Mouse (Mus musculus): ENCODE data around the gene Rcor3. TPM values are rescaled to one million over a fixed set of nuclear protein-coding genes. Genes with fewer than 3 reads are reported as not detected.

Gene Rcor3
- polyA plus RNA-seq, 1 experiment = 29.9 TPM

DNA sequence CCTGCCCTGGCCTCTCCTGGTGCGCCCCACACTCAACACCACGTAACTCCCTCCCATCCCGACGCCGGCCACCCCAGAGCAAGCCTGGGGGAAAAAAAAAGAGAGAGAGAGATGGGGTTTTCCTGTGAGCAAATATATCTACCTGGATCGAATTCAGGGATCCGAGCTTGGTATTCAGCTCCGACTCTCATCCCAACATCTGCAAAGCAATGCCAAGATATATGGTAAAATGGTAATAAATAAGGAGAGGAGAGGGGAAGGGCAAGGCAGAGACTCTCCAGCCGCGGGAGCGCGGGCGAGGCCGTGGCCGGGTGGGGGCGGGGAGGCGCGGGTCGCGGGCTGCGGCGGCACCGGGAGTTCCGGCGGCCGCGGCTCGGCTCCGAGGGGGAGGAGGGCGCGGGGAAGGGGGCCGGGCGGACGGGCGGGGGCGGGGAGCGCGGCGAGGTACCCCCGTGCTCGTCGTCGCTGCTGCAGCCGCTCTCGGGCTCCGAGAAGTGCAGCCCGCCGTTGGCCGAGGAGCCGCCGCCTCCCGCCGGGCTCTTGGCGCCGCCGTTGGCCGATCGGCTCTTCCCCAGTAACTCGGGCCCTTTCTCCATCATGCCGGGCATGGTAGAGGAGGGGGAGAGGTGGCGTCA lies 454 bp downstream of the Rcor3 start:
- DNase-seq = no peak
- TF ChIP-seq POLR2A (IDR thresholded peaks at IDR 0.05; ENCODE audit: control insufficient read depth, extremely low read depth, insufficient read depth, low read length, poor library complexity) = no peak
- TF ChIP-seq CTCF (IDR thresholded peaks at IDR 0.05; ENCODE audit: borderline replicate concordance, control insufficient read depth, extremely low read depth, insufficient read depth, low read length, poor library complexity) = no peak

DNA sequence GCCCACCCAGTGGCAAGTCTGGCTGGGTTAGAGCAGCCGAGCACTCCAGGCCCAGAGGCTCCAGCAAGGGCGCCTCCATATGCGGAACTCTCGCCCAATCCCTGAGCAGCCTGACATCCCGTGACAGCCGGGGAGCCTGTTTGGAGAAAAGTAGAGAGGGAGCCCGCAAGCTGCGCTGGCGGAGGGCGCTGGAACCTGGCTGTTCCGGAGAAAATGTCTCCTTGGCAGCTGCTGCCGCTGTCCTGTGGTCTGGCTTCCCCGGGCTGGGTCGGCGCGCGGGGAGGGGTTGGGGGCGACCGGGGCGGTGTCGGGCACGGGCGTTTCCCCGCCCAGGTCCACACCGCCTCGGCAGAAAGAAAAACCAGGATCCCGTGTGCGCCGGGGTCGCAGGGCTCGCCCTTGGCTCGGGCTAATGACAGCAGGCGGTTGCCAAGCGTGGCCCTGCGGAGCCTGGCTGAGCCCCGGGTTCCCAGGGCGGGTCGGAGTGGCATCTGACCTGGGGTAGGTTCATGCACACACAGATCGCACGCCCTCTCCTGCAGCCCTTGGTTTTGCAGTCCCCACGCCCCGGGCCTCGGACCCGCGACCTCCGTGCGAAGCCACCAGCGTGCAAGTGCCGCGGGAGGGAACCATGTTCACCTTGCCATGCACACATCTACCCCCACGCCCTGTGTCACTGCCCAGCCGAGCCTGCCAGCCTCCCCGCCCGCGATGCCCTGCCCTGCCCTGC lies 1.1 kb downstream of the Rcor3 start:
- H3K36me3 ChIP-seq (ENCODE audit: control insufficient read depth, insufficient read depth, low read length) = no peaks in the 10 kb centered on the region
- H3K4me3 ChIP-seq (ENCODE audit: control insufficient read depth, insufficient read depth, low read length) = peak overlapping the region; percentile 71
- no peaks in the 10 kb centered on the region for H3K27me3 ChIP-seq (ENCODE audit: control insufficient read depth, insufficient read depth, low read length)
- peaks cover 6% of the 10 kb centered on the region for H3K4me1 ChIP-seq (replicated peaks; ENCODE audit: control insufficient read depth, insufficient read depth, low read length)
- peak; percentile 59 for DNase-seq
- H3K27ac ChIP-seq (ENCODE audit: control insufficient read depth, insufficient read depth, low read length) = no peak overlapping the region
- WGBS = under 1% methylated on average over 55 of the region's 55 CpGs
- TF ChIP-seq CTCF (IDR thresholded peaks at IDR 0.05; ENCODE audit: borderline replicate concordance, control insufficient read depth, extremely low read depth, insufficient read depth, low read length, poor library complexity) (no peak), POLR2A (IDR thresholded peaks at IDR 0.05; ENCODE audit: control insufficient read depth, extremely low read depth, insufficient read depth, low read length, poor library complexity) (no peak)

More for the DNA sequence above, 454 bp downstream of the Rcor3 start:
- no peaks in the 10 kb centered on the region for H3K36me3 ChIP-seq (ENCODE audit: control insufficient read depth, insufficient read depth, low read length)
- WGBS = under 1% methylated on average over 47 of the region's 61 CpGs
- H3K4me1 ChIP-seq (replicated peaks; ENCODE audit: control insufficient read depth, insufficient read depth, low read length) = peaks cover 6% of the 10 kb centered on the region
- no peaks in the 10 kb centered on the region for H3K27me3 ChIP-seq (ENCODE audit: control insufficient read depth, insufficient read depth, low read length)
- no peak overlapping the region for H3K27ac ChIP-seq (ENCODE audit: control insufficient read depth, insufficient read depth, low read length)
- peak overlapping the region; percentile 71 for H3K4me3 ChIP-seq (ENCODE audit: control insufficient read depth, insufficient read depth, low read length)

DNA sequence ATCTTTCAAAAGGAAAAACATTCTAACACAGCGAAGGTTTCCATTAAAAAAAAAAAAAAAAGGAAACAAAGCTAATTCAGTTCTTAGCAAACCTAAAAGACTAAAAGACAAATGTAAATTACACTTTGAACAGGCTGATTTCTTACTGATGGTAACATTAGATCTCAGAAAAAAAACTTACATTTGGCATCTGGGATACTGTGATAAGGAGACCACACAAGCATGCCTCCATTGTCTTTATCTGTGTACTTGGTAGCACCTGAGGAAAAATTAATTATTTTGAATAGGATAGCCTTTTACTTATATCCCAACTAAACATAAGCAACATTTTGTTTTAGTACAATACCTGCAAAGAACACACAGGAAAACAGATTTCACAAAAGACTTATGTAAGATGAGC lies 7.7 kb downstream of the Rcor3 start:
- no peaks in the 10 kb centered on the region for H3K4me1 ChIP-seq (replicated peaks; ENCODE audit: control insufficient read depth, insufficient read depth, low read length)
- H3K27me3 ChIP-seq (ENCODE audit: control insufficient read depth, insufficient read depth, low read length) = no peaks in the 10 kb centered on the region
- H3K4me3 ChIP-seq (ENCODE audit: control insufficient read depth, insufficient read depth, low read length) = no peak overlapping the region
- no peak for TF ChIP-seq POLR2A (IDR thresholded peaks at IDR 0.05; ENCODE audit: control insufficient read depth, extremely low read depth, insufficient read depth, low read length, poor library complexity)
- no peak for TF ChIP-seq CTCF (IDR thresholded peaks at IDR 0.05; ENCODE audit: borderline replicate concordance, control insufficient read depth, extremely low read depth, insufficient read depth, low read length, poor library complexity)
- no peak for DNase-seq
- peaks cover 5% of the 10 kb centered on the region; the same call in 1 of the 2 replicates for H3K36me3 ChIP-seq (ENCODE audit: control insufficient read depth, insufficient read depth, low read length)
- 88% methylated on average over 1 of the region's 1 CpGs for WGBS
- H3K27ac ChIP-seq (ENCODE audit: control insufficient read depth, insufficient read depth, low read length) = no peak overlapping the region

DNA sequence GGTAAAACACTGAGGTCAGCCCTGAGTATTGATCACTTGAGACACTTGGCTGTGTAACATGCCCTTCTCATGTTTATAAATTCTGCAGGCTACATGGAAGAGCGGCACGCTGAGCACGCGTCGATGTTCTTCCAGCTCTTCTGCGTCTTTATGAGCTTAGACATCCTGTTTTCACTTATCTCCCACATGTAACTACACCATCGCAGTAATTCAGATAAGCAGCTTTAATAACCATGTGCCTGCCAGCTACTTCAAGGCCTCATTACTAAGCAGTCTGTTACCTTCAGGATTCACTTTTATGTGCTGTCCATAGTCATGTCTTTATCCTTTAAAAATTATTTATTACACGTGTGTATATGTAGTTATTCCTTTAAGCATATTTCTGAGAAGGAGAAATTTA lies 9.5 kb downstream of the Rcor3 start:
- TF ChIP-seq POLR2A (IDR thresholded peaks at IDR 0.05; ENCODE audit: control insufficient read depth, extremely low read depth, insufficient read depth, low read length, poor library complexity) (no peak), CTCF (IDR thresholded peaks at IDR 0.05; ENCODE audit: borderline replicate concordance, control insufficient read depth, extremely low read depth, insufficient read depth, low read length, poor library complexity) (no peak)
- Histone ChIP-seq H3K27me3 (ENCODE audit: control insufficient read depth, insufficient read depth, low read length) (no peaks in the 10 kb centered on the region), H3K36me3 (ENCODE audit: control insufficient read depth, insufficient read depth, low read length) (peaks cover 5% of the 10 kb centered on the region), H3K27ac (ENCODE audit: control insufficient read depth, insufficient read depth, low read length) (no peak overlapping the region), H3K4me3 (ENCODE audit: control insufficient read depth, insufficient read depth, low read length) (no peak overlapping the region), H3K4me1 (replicated peaks; ENCODE audit: control insufficient read depth, insufficient read depth, low read length) (no peaks in the 10 kb centered on the region)
- no peak for DNase-seq
- WGBS = 96% methylated on average over 8 of the region's 8 CpGs

DNA sequence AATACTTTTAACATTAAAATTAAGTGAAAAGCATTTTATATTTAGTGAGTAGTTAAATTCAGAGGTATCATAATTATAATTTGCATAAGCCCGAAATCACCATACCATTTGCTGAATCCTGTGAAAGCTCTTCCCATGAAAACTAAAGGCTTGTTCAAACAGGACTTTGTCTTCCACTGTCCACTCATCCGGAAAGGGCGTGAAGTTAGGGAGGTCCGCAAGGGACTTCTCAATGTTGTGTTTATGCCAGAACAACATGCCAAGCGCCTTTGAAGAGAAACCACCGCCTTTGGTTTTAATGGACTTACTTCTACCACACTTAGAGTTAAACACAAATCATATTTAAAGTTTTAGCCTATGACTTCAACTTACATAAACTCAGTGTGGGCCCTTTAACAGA lies 12.1 kb downstream of the Rcor3 start:
- TF ChIP-seq CTCF (IDR thresholded peaks at IDR 0.05; ENCODE audit: borderline replicate concordance, control insufficient read depth, extremely low read depth, insufficient read depth, low read length, poor library complexity) = no peak
- TF ChIP-seq POLR2A (IDR thresholded peaks at IDR 0.05; ENCODE audit: control insufficient read depth, extremely low read depth, insufficient read depth, low read length, poor library complexity) = no peak
- H3K4me3 ChIP-seq (ENCODE audit: control insufficient read depth, insufficient read depth, low read length) = no peak overlapping the region
- WGBS = 97% methylated on average over 6 of the region's 6 CpGs
- H3K27me3 ChIP-seq (ENCODE audit: control insufficient read depth, insufficient read depth, low read length) = no peaks in the 10 kb centered on the region
- H3K4me1 ChIP-seq (replicated peaks; ENCODE audit: control insufficient read depth, insufficient read depth, low read length) = no peaks in the 10 kb centered on the region
- DNase-seq = no peak
- H3K36me3 ChIP-seq (ENCODE audit: control insufficient read depth, insufficient read depth, low read length) = peaks cover 5% of the 10 kb centered on the region
- no peak overlapping the region for H3K27ac ChIP-seq (ENCODE audit: control insufficient read depth, insufficient read depth, low read length)

DNA sequence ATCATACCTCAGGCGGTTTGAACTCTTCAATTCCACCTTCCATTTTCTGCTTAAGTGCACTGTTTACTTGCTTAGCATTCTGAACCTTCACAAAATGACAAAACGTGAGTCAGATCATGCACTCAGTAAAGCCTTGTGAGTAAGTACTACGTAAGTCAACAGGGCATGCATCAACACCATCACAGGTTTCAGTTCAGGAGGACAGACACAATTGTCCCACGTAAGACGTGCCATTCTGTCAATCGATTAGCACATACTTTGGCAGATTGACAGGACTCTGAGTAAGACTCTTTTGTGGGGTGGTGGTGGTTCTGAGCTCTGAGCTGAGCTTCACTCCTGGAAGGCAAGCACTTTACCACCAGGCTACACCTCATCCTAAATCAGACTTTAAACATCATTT lies 21.6 kb downstream of the Rcor3 start:
- DNase-seq = no peak
- H3K4me3 ChIP-seq (ENCODE audit: control insufficient read depth, insufficient read depth, low read length) = no peak overlapping the region
- 99% methylated on average over 6 of the region's 6 CpGs for WGBS
- no peaks in the 10 kb centered on the region for H3K27me3 ChIP-seq (ENCODE audit: control insufficient read depth, insufficient read depth, low read length)
- peaks cover 11% of the 10 kb centered on the region for H3K36me3 ChIP-seq (ENCODE audit: control insufficient read depth, insufficient read depth, low read length)
- no peaks in the 10 kb centered on the region for H3K4me1 ChIP-seq (replicated peaks; ENCODE audit: control insufficient read depth, insufficient read depth, low read length)
- TF ChIP-seq POLR2A (IDR thresholded peaks at IDR 0.05; ENCODE audit: control insufficient read depth, extremely low read depth, insufficient read depth, low read length, poor library complexity) = no peak
- TF ChIP-seq CTCF (IDR thresholded peaks at IDR 0.05; ENCODE audit: borderline replicate concordance, control insufficient read depth, extremely low read depth, insufficient read depth, low read length, poor library complexity) = no peak
- no peak overlapping the region for H3K27ac ChIP-seq (ENCODE audit: control insufficient read depth, insufficient read depth, low read length)
